ENCODE assay signal across 11 mouse cellular contexts in genomic region chr16:90352691-90353090, GRCm38 (mm10). TPM values are rescaled to one million over a fixed set of nuclear protein-coding genes. Genes with fewer than 3 reads are reported as not detected.
DNase-seq lines count a peak whose midpoint lies in the region; ATAC-seq and TF ChIP-seq lines count a peak whose summit lies in the region.
"Had no signal": no experiment of that assay in that cellular context is flagged by ENCODE, and none has a peak within 500 bp of the region (broad histone marks: within the 10 kb centered on the region; RNA-seq: fewer than 3 reads in every experiment).

No protein-coding gene starts in this region.

- H3K4me2 ChIP-seq in hindbrain, postnatal 0 days (ENCODE audit: low read depth, low read length), result no peak overlapping the region
- no peak overlapping the region for H3K4me2 ChIP-seq in hindbrain, embryonic 14.5 days (replicated peaks)

- no peak for TF ChIP-seq CTCF in hindbrain, postnatal 0 days (IDR thresholded peaks at IDR 0.05; ENCODE audit: low read depth)

- no peaks in the 10 kb centered on the region; the same call in 1 of the 2 replicates for H3K4me1 ChIP-seq in hindbrain, postnatal 0 days (ENCODE audit: insufficient read depth, low read length)
- H3K4me1 ChIP-seq in hindbrain, embryonic 14.5 days (replicated peaks; ENCODE audit: control insufficient read depth, insufficient read depth, low read length), result no peaks in the 10 kb centered on the region

- no peak for DNase-seq in hindbrain, postnatal 0 days (ENCODE audit: low spot score)
- DNase-seq in hindbrain, embryonic 14.5 days (ENCODE audit: low spot score), result no peak
- peak; percentile 61 for DNase-seq in brain, embryonic 18.5 days (ENCODE audit: low read depth, low spot score)
- DNase-seq in layer of hippocampus, adult 8-10 months (ENCODE audit: low spot score in 2 of 2), result peak; percentile 18 to 54
- DNase-seq in lung, postnatal 25 days (ENCODE audit: low spot score), result peak; percentile 21
- no peak for DNase-seq in Muller cell, postnatal 12 days (ENCODE audit: inconsistent ontology term)
- DNase-seq in adipocyte (ENCODE audit: low spot score), result no peak
- DNase-seq: adrenal gland, postnatal 25 days; heart, adult 18-20 months had no signal

- 51% methylated on average over 6 of the region's 6 CpGs for WGBS in hindbrain, postnatal 0 days
- WGBS in hindbrain, embryonic 14.5 days, result 52% methylated on average over 6 of the region's 6 CpGs

- no peaks in the 10 kb centered on the region for H3K27me3 ChIP-seq in hindbrain, postnatal 0 days (ENCODE audit: insufficient read depth, low read length)
- no peaks in the 10 kb centered on the region for H3K27me3 ChIP-seq in hindbrain, embryonic 14.5 days (ENCODE audit: control insufficient read depth, insufficient read depth, low read length)

- no peak overlapping the region for H3K27ac ChIP-seq in hindbrain, postnatal 0 days
- no peak overlapping the region for H3K27ac ChIP-seq in hindbrain, embryonic 14.5 days
- H3K27ac ChIP-seq: liver, embryonic 14.5 days had no signal

- no peaks in the 10 kb centered on the region for H3K36me3 ChIP-seq in hindbrain, postnatal 0 days (ENCODE audit: insufficient read depth, low read length)
- H3K36me3 ChIP-seq in hindbrain, embryonic 14.5 days (replicated peaks; ENCODE audit: control insufficient read depth, insufficient read depth), result no peaks in the 10 kb centered on the region

- H3K4me3 ChIP-seq in hindbrain, postnatal 0 days (ENCODE audit: low read length), result no peak overlapping the region
- H3K4me3 ChIP-seq in hindbrain, embryonic 14.5 days (replicated peaks; ENCODE audit: low read length), result no peak overlapping the region

- 0 out of 2 replicates have a peak, but pooled peaks have one; percentile 13 for ATAC-seq in hindbrain, postnatal 0 days
- ATAC-seq in hindbrain, embryonic 14.5 days (ENCODE audit: low FRiP score), result no peak

- no peak overlapping the region for H3K9ac ChIP-seq in hindbrain, postnatal 0 days (replicated peaks; ENCODE audit: low read length)
- no peak overlapping the region for H3K9ac ChIP-seq in hindbrain, embryonic 14.5 days
- H3K9ac ChIP-seq: liver, embryonic 14.5 days had no signal

- H3K9me3 ChIP-seq in hindbrain, postnatal 0 days (ENCODE audit: low read length), result no peaks in the 10 kb centered on the region
- H3K9me3 ChIP-seq in hindbrain, embryonic 14.5 days (ENCODE audit: control insufficient read depth, low read length), result no peaks in the 10 kb centered on the region

RNA-seq across cellular contexts. Expression of gene Hunk, which starts 33.1 kb away (rescaled TPM):
- 11.6 and 13.3 TPM in 2 replicates for total RNA-seq in hindbrain, postnatal 0 days (2014; rRNA removed)
- 3.6 and 3.9 TPM in 2 replicates for polyA plus RNA-seq in hindbrain, postnatal 0 days (2015; fragmentation: Nextera tagmentation; extraction: Ambion mirVana)
- polyA plus RNA-seq in hindbrain, embryonic 14.5 days (2014; fragmentation: Nextera tagmentation; extraction: Ambion mirVana), result 6.9 and 7.8 TPM in 2 replicates
- total RNA-seq in layer of hippocampus, adult 8-10 months (2022), result 10 to 100 TPM; 25.2 to 30.3 (median 26.7) TPM
- total RNA-seq: common myeloid progenitor, adult 5-6 weeks had no signal

Comparison
In these comparisons a context has a peak if more than half of its experiments do, and no peak if none do; other contexts are left out.
1. DNase-seq: peak in brain, embryonic 18.5 days (single experiment), layer of hippocampus, adult 8-10 months (2 of 2) and lung, postnatal 25 days (single experiment); none in hindbrain, postnatal 0 days (single experiment), hindbrain, embryonic 14.5 days (single experiment), Muller cell, postnatal 12 days (single experiment) and adipocyte (single experiment).